Mouse (Mus musculus) embryonic facial prominence, embryonic 11.5 days (tissue): ENCODE results near the gene 4930486L24Rik. TPM values are rescaled to one million over a fixed set of nuclear protein-coding genes. Genes with fewer than 3 reads are reported as not detected.
A peak's percentile ranks its signal among the peaks of the same experiment; 100 is the strongest.
"Not testable (repeated sequence)": the region's sequence is repeated elsewhere in the genome, so short reads cannot be mapped to it uniquely, and the experiment has no call there.

Source experiments
- ATAC-seq: fragments of 200-750 bp; cut with Nextera tagmentation; replicated peaks from 2 replicates; pipeline ENCODE4 v1.8.0; 2017; ENCODE audit warnings: low read depth; ENCODE audit not compliant: insufficient number of reproducible peaks, low FRiP score, low TSS enrichment
- DNase-seq: peaks from one replicate; pipeline ENCODE4 v3.0.0-alpha.2; 2015; ENCODE audit warnings: low spot score
- H3K27ac ChIP-seq: fragments of 300-500 bp; sonication (generic); replicated peaks from 2 replicates; pipeline ENCODE4 v1.5.1; 2014; ENCODE audit warnings: mild to moderate bottlenecking, low read depth, low read length, control low read depth
- H3K27me3 ChIP-seq: fragments of 300-500 bp; sonication (generic); 2 replicates; pipeline ENCODE4 v1.6.1; 2014; ENCODE audit warnings: mild to moderate bottlenecking, low read length, moderate library complexity, mixed read lengths; ENCODE audit not compliant: control insufficient read depth, insufficient read depth
- H3K36me3 ChIP-seq: fragments of 300-500 bp; sonication (generic); replicated peaks from 2 replicates; pipeline ENCODE4 v1.6.1; 2014; ENCODE audit warnings: low read depth, mild to moderate bottlenecking, low read length, moderate library complexity, mixed read lengths; ENCODE audit not compliant: control insufficient read depth, insufficient read depth
- H3K4me1 ChIP-seq: fragments of 300-500 bp; sonication (generic); 2 replicates; pipeline ENCODE4 v1.6.1; 2014; ENCODE audit warnings: low read length, mixed read lengths; ENCODE audit not compliant: control insufficient read depth, insufficient read depth
- H3K4me2 ChIP-seq: fragments of 300-500 bp; sonication (generic); 2 replicates; pipeline ENCODE4 v1.6.1; 2014; ENCODE audit warnings: low read depth, mild to moderate bottlenecking, control low read depth, low read length, moderate library complexity
- H3K4me3 ChIP-seq: fragments of 300-500 bp; sonication (generic); 2 replicates; pipeline ENCODE4 v1.5.1; 2014; ENCODE audit warnings: low read depth, low read length, control low read depth
- H3K9ac ChIP-seq: fragments of 300-500 bp; sonication (generic); replicated peaks from 2 replicates; pipeline ENCODE4 v1.6.1; 2014; ENCODE audit warnings: mild to moderate bottlenecking, control low read depth, low read length
- H3K9me3 ChIP-seq: fragments of 300-500 bp; sonication (generic); replicated peaks from 2 replicates; pipeline ENCODE4 v1.6.1; 2016; ENCODE audit warnings: mild to moderate bottlenecking, low read length, inconsistent platforms, mixed read lengths; ENCODE audit not compliant: control insufficient read depth
- WGBS: fragments of 180-500 bp; shearing (Covaris S2); extraction: QIAGEN DNeasy Blood & Tissue Kit; methylation state at CpG from one replicate; pipeline ENCODE4 v1.1.7; 2014; 5-methylcytosine and 5-hydroxymethylcytosine counted together
- polyA plus RNA-seq: library from polyadenylated mRNA; unstranded; fragments of >200 nt; fragmentation: Nextera tagmentation; extraction: Ambion mirVana; gene quantifications from 2 replicates; pipeline ENCODE4 v1.2.1, GENCODE M21; 2014

4930486L24Rik gene
- not detected in 2 replicates for polyA plus RNA-seq

- no peak for ATAC-seq
- 74% methylated on average over 1 of the region's 1 CpGs for WGBS
These were observed at the start of gene 4930486L24Rik for GRCm38 (mm10) chr13:60864281-60864680. 4930486L24Rik (minus strand) TSS chr13:60864475.

GRCm38 (mm10) chr13:60904780-60905179 is 40.5 kb upstream of the 4930486L24Rik start, which contains the start of gene Tpbpb:
Tpbpb (minus strand) TSS chr13:60904880.
- WGBS, result 80% methylated on average over 2 of the region's 2 CpGs

More at GRCm38 (mm10) chr13:60864281-60864680, at the start of gene 4930486L24Rik:
- H3K36me3 ChIP-seq, result no peaks in the 10 kb centered on the region
- no peak within 1 kb of the TSS for H3K9ac ChIP-seq
- no peaks in the 10 kb centered on the region for H3K4me1 ChIP-seq
- no peak within 1 kb of the TSS for H3K27ac ChIP-seq
- no peak for DNase-seq
- no peaks in the 10 kb centered on the region for H3K9me3 ChIP-seq
- H3K27me3 ChIP-seq, result no peaks in the 10 kb centered on the region
- H3K4me3 ChIP-seq, result no peak within 1 kb of the TSS
- no peak within 1 kb of the TSS for H3K4me2 ChIP-seq

GRCm38 (mm10) chr13:60897328-60897727 is 33.1 kb upstream of the 4930486L24Rik start, which contains the start of gene Ctla2b:
Ctla2b (minus strand) TSS chr13:60897447.
- Histone ChIP-seq H3K27ac (no peak within 1 kb of the TSS), H3K27me3 (no peaks in the 10 kb centered on the region), H3K36me3 (no peaks in the 10 kb centered on the region), H3K9ac (no peak within 1 kb of the TSS), H3K9me3 (no peaks in the 10 kb centered on the region), H3K4me3 (no peak within 1 kb of the TSS), H3K4me1 (no peaks in the 10 kb centered on the region), H3K4me2 (no peak within 1 kb of the TSS)
- peak; percentile 0 for DNase-seq
- ATAC-seq, result no peak
- WGBS, result 73% methylated on average over 3 of the region's 3 CpGs

More at GRCm38 (mm10) chr13:60904780-60905179, 40.5 kb upstream of the 4930486L24Rik start, which contains the start of gene Tpbpb:
- not testable (repeated sequence) for H3K36me3 ChIP-seq, H3K4me1 ChIP-seq, H3K27ac ChIP-seq, DNase-seq, H3K27me3 ChIP-seq, H3K9me3 ChIP-seq, H3K9ac ChIP-seq, H3K4me2 ChIP-seq, ATAC-seq, H3K4me3 ChIP-seq

GRCm38 (mm10) chr13:60896794-60897193 is 32.5 kb upstream of the 4930486L24Rik start, which contains the start of gene Gm49392:
Gm49392 (minus strand) TSS chr13:60896894.
- DNase-seq, H3K9me3 ChIP-seq, H3K27me3 ChIP-seq, ATAC-seq, H3K9ac ChIP-seq, H3K27ac ChIP-seq, H3K4me3 ChIP-seq, H3K36me3 ChIP-seq, H3K4me2 ChIP-seq, H3K4me1 ChIP-seq: not testable (repeated sequence)
- 78% methylated on average over 8 of the region's 8 CpGs for WGBS

- Histone ChIP-seq H3K27me3 (no peaks in the 10 kb centered on the region), H3K36me3 (no peaks in the 10 kb centered on the region), H3K4me2 (no peak overlapping the region), H3K4me3 (no peak overlapping the region), H3K27ac (no peak overlapping the region), H3K9ac (no peak overlapping the region), H3K9me3 (no peaks in the 10 kb centered on the region), H3K4me1 (no peaks in the 10 kb centered on the region)
- ATAC-seq (no peak), DNase-seq (no peak)
These were observed 31.3 kb upstream of the 4930486L24Rik start for GRCm38 (mm10) chr13:60895406-60896160.

GRCm38 (mm10) chr13:60892301-60892700 is 28.0 kb upstream of the 4930486L24Rik start:
- Histone ChIP-seq H3K27ac (no peak overlapping the region), H3K9ac (no peak overlapping the region), H3K4me3 (no peak overlapping the region), H3K27me3 (no peaks in the 10 kb centered on the region), H3K36me3 (no peaks in the 10 kb centered on the region), H3K4me1 (no peaks in the 10 kb centered on the region), H3K4me2 (no peak overlapping the region), H3K9me3 (no peaks in the 10 kb centered on the region)
- 85% methylated on average over 1 of the region's 1 CpGs for WGBS
- ATAC-seq (no peak), DNase-seq (no peak)

- Histone ChIP-seq H3K36me3 (no peaks in the 10 kb centered on the region), H3K9ac (no peak overlapping the region), H3K9me3 (no peaks in the 10 kb centered on the region), H3K4me1 (no peaks in the 10 kb centered on the region), H3K4me3 (no peak overlapping the region), H3K27ac (no peak overlapping the region), H3K27me3 (no peaks in the 10 kb centered on the region), H3K4me2 (no peak overlapping the region)
- ATAC-seq (no peak), DNase-seq (no peak)
- WGBS, result 83% methylated on average over 4 of the region's 4 CpGs
These were observed 15.8 kb downstream of the 4930486L24Rik start for GRCm38 (mm10) chr13:60848241-60849120.
